Mouse (Mus musculus): ENCODE data around the gene Olfr1043. TPM values are rescaled to one million over a fixed set of nuclear protein-coding genes. Genes with fewer than 3 reads are reported as not detected.
"Not testable (repeated sequence)": the region's sequence is repeated elsewhere in the genome, so short reads cannot be mapped to it uniquely, and the experiment has no call there.

The Olfr1043 gene
- polyA plus RNA-seq (2015; fragmentation: Nextera tagmentation; extraction: Ambion mirVana): not detected in 2 replicates

GRCm38 (mm10) chr2:86167422-86167821 lies at the start of gene Olfr1043:
Olfr1043 (minus strand) TSS chr2:86167522.
- no peak within 1 kb of the TSS for H3K4me3 ChIP-seq
- H3K9ac ChIP-seq: no peak within 1 kb of the TSS
- H3K9me3 ChIP-seq: no peaks in the 10 kb centered on the region
- no peak within 1 kb of the TSS for H3K27ac ChIP-seq
- 87% methylated on average over 2 of the region's 2 CpGs for WGBS
- no peaks in the 10 kb centered on the region for H3K36me3 ChIP-seq (replicated peaks)
- no peaks in the 10 kb centered on the region for H3K27me3 ChIP-seq (replicated peaks)
- H3K4me1 ChIP-seq: no peaks in the 10 kb centered on the region
- no peak within 1 kb of the TSS for H3K4me2 ChIP-seq
- ATAC-seq (replicated peaks): no peak

- H3K9me3 ChIP-seq: no peaks in the 10 kb centered on the region
- no peak within 1 kb of the TSS for H3K4me3 ChIP-seq
- H3K4me2 ChIP-seq: no peak within 1 kb of the TSS
- ATAC-seq (replicated peaks): no peak
- no peak within 1 kb of the TSS for H3K27ac ChIP-seq
- H3K9ac ChIP-seq: no peak within 1 kb of the TSS
- no peaks in the 10 kb centered on the region for H3K27me3 ChIP-seq (replicated peaks)
- H3K4me1 ChIP-seq: no peaks in the 10 kb centered on the region
- no peaks in the 10 kb centered on the region for H3K36me3 ChIP-seq (replicated peaks)
These were observed 35.6 kb upstream of the Olfr1043 start, which contains the start of gene Olfr1045 for GRCm38 (mm10) chr2:86202909-86203308. Olfr1045 (minus strand) TSS chr2:86203009.

- Histone ChIP-seq H3K4me1 (no peaks in the 10 kb centered on the region), H3K27me3 (replicated peaks) (no peaks in the 10 kb centered on the region), H3K27ac (no peak overlapping the region), H3K9ac (no peak overlapping the region), H3K9me3 (no peaks in the 10 kb centered on the region), H3K4me3 (no peak overlapping the region), H3K36me3 (replicated peaks) (no peaks in the 10 kb centered on the region), H3K4me2 (no peak overlapping the region)
- WGBS: 50% methylated on average over 1 of the region's 1 CpGs
- ATAC-seq (replicated peaks): no peak
These were observed 28.5 kb upstream of the Olfr1043 start for GRCm38 (mm10) chr2:86195863-86196262.

- Histone ChIP-seq H3K4me2 (no peak within 1 kb of the TSS), H3K36me3 (replicated peaks) (no peaks in the 10 kb centered on the region), H3K27me3 (replicated peaks) (no peaks in the 10 kb centered on the region), H3K27ac (no peak within 1 kb of the TSS), H3K9me3 (no peaks in the 10 kb centered on the region), H3K4me1 (no peaks in the 10 kb centered on the region), H3K9ac (no peak within 1 kb of the TSS), H3K4me3 (no peak within 1 kb of the TSS)
- ATAC-seq (replicated peaks): no peak
These were observed 18.3 kb upstream of the Olfr1043 start, which contains the start of gene Olfr52 for GRCm38 (mm10) chr2:86185583-86185982. Olfr52 (minus strand) TSS chr2:86185683.

- Histone ChIP-seq H3K27me3 (replicated peaks) (no peaks in the 10 kb centered on the region), H3K27ac (no peak overlapping the region), H3K4me3 (no peak overlapping the region), H3K4me1 (no peaks in the 10 kb centered on the region), H3K9ac (no peak overlapping the region), H3K4me2 (no peak overlapping the region), H3K36me3 (replicated peaks) (no peaks in the 10 kb centered on the region), H3K9me3 (no peaks in the 10 kb centered on the region)
- 80% methylated on average over 3 of the region's 3 CpGs for WGBS
- no peak for ATAC-seq (replicated peaks)
These were observed 12.6 kb upstream of the Olfr1043 start for GRCm38 (mm10) chr2:86179950-86180349.

DNA sequence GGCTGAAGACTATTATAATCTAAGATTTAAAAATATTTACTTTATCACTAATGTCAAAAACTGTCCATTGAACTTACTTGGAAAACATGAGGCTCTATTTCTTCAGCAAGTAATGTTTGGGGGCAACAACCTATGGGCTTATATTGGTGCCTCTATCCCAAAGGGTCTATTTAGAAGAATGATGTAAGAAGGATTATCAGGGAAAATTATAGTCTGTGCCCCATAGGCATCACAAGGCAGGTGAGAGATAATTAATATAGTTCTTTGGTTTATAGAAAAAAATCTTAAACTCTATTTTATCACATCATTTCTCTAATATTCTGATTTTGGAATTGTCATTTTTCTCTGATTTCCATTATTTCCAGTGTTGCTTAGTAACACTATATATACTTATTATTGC lies 10.4 kb upstream of the Olfr1043 start, which contains the start of gene Olfr1044:
Gene Olfr1044, minus strand, starts transcription at position 101 of the 400 bp plus-strand sequence.
- no peak within 1 kb of the TSS for H3K4me3 ChIP-seq
- H3K9me3 ChIP-seq: no peaks in the 10 kb centered on the region
- H3K9ac ChIP-seq: no peak within 1 kb of the TSS
- H3K27me3 ChIP-seq (replicated peaks): no peaks in the 10 kb centered on the region
- no peak within 1 kb of the TSS for H3K27ac ChIP-seq
- no peaks in the 10 kb centered on the region for H3K4me1 ChIP-seq
- no peaks in the 10 kb centered on the region for H3K36me3 ChIP-seq (replicated peaks)
- ATAC-seq (replicated peaks): no peak
- H3K4me2 ChIP-seq: no peak within 1 kb of the TSS

- not testable (repeated sequence) for H3K27me3 ChIP-seq (replicated peaks); H3K27ac ChIP-seq; H3K9ac ChIP-seq; ATAC-seq (replicated peaks); H3K4me1 ChIP-seq; H3K36me3 ChIP-seq (replicated peaks); H3K4me3 ChIP-seq; H3K4me2 ChIP-seq; H3K9me3 ChIP-seq
- WGBS: 98% methylated on average over 7 of the region's 7 CpGs
These were observed 8.1 kb upstream of the Olfr1043 start for GRCm38 (mm10) chr2:86175422-86175821.

DNA sequence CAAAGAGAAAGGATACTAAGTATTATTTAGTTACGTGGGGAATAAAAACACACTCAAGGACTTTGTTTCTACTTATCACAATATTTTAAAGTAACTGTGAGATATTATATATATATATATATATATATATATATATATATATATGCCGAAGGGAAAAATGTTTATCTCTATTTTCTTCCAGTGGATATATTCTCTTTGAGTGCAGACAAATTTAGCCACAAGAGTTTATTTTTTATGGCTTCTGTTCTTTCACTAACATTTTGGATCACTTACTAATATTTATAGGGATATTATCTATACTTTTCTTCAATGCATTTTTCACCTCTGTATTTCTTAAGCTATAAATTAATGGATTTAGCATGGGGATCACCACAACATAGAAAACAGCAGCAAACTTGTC lies 5.6 kb downstream of the Olfr1043 start, which contains the start of gene Olfr1042:
Gene Olfr1042, minus strand, starts transcription at position 101 of the 400 bp plus-strand sequence.
- ATAC-seq (replicated peaks): no peak
- Histone ChIP-seq H3K36me3 (replicated peaks) (no peaks in the 10 kb centered on the region), H3K27ac (no peak within 1 kb of the TSS), H3K9me3 (no peaks in the 10 kb centered on the region), H3K4me2 (no peak within 1 kb of the TSS), H3K4me1 (no peaks in the 10 kb centered on the region), H3K9ac (no peak within 1 kb of the TSS), H3K27me3 (replicated peaks) (no peaks in the 10 kb centered on the region), H3K4me3 (no peak within 1 kb of the TSS)
- WGBS: 83% methylated on average over 2 of the region's 2 CpGs

DNA sequence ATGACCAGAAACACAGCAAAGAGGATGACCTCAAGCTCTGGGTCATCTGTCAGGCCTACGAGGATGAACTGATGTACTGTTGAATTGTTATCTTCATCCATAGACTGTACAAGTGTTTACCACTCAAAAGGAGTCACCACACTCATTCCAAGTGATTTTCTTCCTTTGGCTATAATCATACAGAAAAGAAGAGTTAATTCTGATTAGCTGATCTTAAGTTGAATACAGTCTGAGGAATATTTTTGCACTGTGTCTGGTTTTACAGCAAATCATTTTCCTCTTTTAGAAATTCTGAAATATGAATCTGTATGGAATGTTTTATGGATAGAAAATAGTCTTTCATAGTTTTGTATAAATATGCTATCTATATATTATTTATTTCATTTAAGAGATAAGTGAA lies 20.7 kb downstream of the Olfr1043 start, which contains the start of gene Olfr1040:
Gene Olfr1040, minus strand, starts transcription at position 101 of the 400 bp plus-strand sequence.
- 76% methylated on average over 1 of the region's 1 CpGs for WGBS

DNA sequence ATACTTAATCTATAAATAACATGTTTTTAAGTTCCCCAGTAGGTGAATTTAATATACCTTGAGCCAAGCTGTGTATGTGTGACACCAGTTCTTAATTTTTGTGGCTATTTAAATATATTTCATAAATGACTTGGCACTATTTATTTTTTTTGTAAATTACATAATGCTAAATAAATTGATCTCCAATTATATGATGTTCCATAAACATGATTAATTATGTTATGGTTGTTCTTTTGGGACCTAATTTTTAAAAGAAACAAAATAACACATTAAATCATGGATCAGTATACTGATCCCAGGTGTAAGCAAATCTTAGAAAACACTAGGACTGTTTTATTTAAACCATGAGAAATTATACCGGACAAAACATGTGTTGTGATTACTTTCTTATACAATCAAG lies 31.5 kb downstream of the Olfr1043 start, which contains the start of gene Olfr1039:
Gene Olfr1039, minus strand, starts transcription at position 101 of the 400 bp plus-strand sequence.
- H3K4me3 ChIP-seq: no peak within 1 kb of the TSS
- H3K27me3 ChIP-seq (replicated peaks): no peaks in the 10 kb centered on the region
- H3K9ac ChIP-seq: no peak within 1 kb of the TSS
- H3K36me3 ChIP-seq (replicated peaks): no peaks in the 10 kb centered on the region
- H3K4me1 ChIP-seq: no peaks in the 10 kb centered on the region
- H3K4me2 ChIP-seq: no peak within 1 kb of the TSS
- H3K9me3 ChIP-seq: no peaks in the 10 kb centered on the region
- ATAC-seq (replicated peaks): no peak
- 90% methylated on average over 1 of the region's 1 CpGs for WGBS
- H3K27ac ChIP-seq: no peak within 1 kb of the TSS

More for the DNA sequence above, 20.7 kb downstream of the Olfr1043 start, which contains the start of gene Olfr1040:
- H3K27ac ChIP-seq: no peak within 1 kb of the TSS
- H3K36me3 ChIP-seq (replicated peaks): no peaks in the 10 kb centered on the region
- H3K9ac ChIP-seq: no peak within 1 kb of the TSS
- ATAC-seq (replicated peaks): no peak
- H3K4me1 ChIP-seq: no peaks in the 10 kb centered on the region
- H3K4me2 ChIP-seq: no peak within 1 kb of the TSS
- no peaks in the 10 kb centered on the region for H3K27me3 ChIP-seq (replicated peaks)
- no peaks in the 10 kb centered on the region for H3K9me3 ChIP-seq
- H3K4me3 ChIP-seq: no peak within 1 kb of the TSS

Other genes starting within 250 kb of the Olfr1043 start
- not detected in 2 replicates for gene Olfr1026, start 246.0 kb downstream of the Olfr1043 start, polyA plus RNA-seq (2015; fragmentation: Nextera tagmentation; extraction: Ambion mirVana)
- not detected in 2 replicates for gene Olfr1028, start 217.1 kb downstream of the Olfr1043 start, polyA plus RNA-seq (2015; fragmentation: Nextera tagmentation; extraction: Ambion mirVana)
- not detected in 2 replicates for gene Olfr1029, start 193.6 kb downstream of the Olfr1043 start, polyA plus RNA-seq (2015; fragmentation: Nextera tagmentation; extraction: Ambion mirVana)
- gene Olfr1030, start 188.2 kb downstream of the Olfr1043 start, polyA plus RNA-seq (2015; fragmentation: Nextera tagmentation; extraction: Ambion mirVana): not detected in 2 replicates
- gene Olfr1031, start 177.2 kb downstream of the Olfr1043 start, polyA plus RNA-seq (2015; fragmentation: Nextera tagmentation; extraction: Ambion mirVana): not detected in 2 replicates
- not detected in 2 replicates for gene Olfr1032, start 162.0 kb downstream of the Olfr1043 start, polyA plus RNA-seq (2015; fragmentation: Nextera tagmentation; extraction: Ambion mirVana)
- gene Olfr1033, start 146.9 kb downstream of the Olfr1043 start, polyA plus RNA-seq (2015; fragmentation: Nextera tagmentation; extraction: Ambion mirVana): not detected in 2 replicates
- gene Olfr1034, start 121.7 kb downstream of the Olfr1043 start, polyA plus RNA-seq (2015; fragmentation: Nextera tagmentation; extraction: Ambion mirVana): not detected in 2 replicates
- not detected in 2 replicates for gene Olfr1036, start 93.5 kb downstream of the Olfr1043 start, polyA plus RNA-seq (2015; fragmentation: Nextera tagmentation; extraction: Ambion mirVana)
- gene Olfr1037, start 80.1 kb downstream of the Olfr1043 start, polyA plus RNA-seq (2015; fragmentation: Nextera tagmentation; extraction: Ambion mirVana): not detected in 2 replicates
- not detected in 2 replicates for gene Olfr1039, start 31.6 kb downstream of the Olfr1043 start, polyA plus RNA-seq (2015; fragmentation: Nextera tagmentation; extraction: Ambion mirVana)
- gene Olfr1040, start 20.8 kb downstream of the Olfr1043 start, polyA plus RNA-seq (2015; fragmentation: Nextera tagmentation; extraction: Ambion mirVana): not detected in 2 replicates
- gene Olfr1042, start 5.7 kb downstream of the Olfr1043 start, polyA plus RNA-seq (2015; fragmentation: Nextera tagmentation; extraction: Ambion mirVana): not detected in 2 replicates
- not detected in 2 replicates for gene Olfr1044, start 10.3 kb upstream of the Olfr1043 start, polyA plus RNA-seq (2015; fragmentation: Nextera tagmentation; extraction: Ambion mirVana)
- not detected in 2 replicates for gene Olfr52, start 18.2 kb upstream of the Olfr1043 start, polyA plus RNA-seq (2015; fragmentation: Nextera tagmentation; extraction: Ambion mirVana)
- not detected in 2 replicates for gene Olfr1045, start 35.5 kb upstream of the Olfr1043 start, polyA plus RNA-seq (2015; fragmentation: Nextera tagmentation; extraction: Ambion mirVana)
- gene Olfr1046, start 51.8 kb upstream of the Olfr1043 start, polyA plus RNA-seq (2015; fragmentation: Nextera tagmentation; extraction: Ambion mirVana): not detected in 2 replicates
- not detected in 2 replicates for gene Olfr1047, start 63.9 kb upstream of the Olfr1043 start, polyA plus RNA-seq (2015; fragmentation: Nextera tagmentation; extraction: Ambion mirVana)
- not detected in 2 replicates for gene Olfr1048, start 72.8 kb upstream of the Olfr1043 start, polyA plus RNA-seq (2015; fragmentation: Nextera tagmentation; extraction: Ambion mirVana)
- gene Olfr1049, start 90.8 kb upstream of the Olfr1043 start, polyA plus RNA-seq (2015; fragmentation: Nextera tagmentation; extraction: Ambion mirVana): not detected in 2 replicates
- not detected in 2 replicates for gene Olfr1051, start 111.6 kb upstream of the Olfr1043 start, polyA plus RNA-seq (2015; fragmentation: Nextera tagmentation; extraction: Ambion mirVana)
- gene Olfr1052, start 124.9 kb upstream of the Olfr1043 start, polyA plus RNA-seq (2015; fragmentation: Nextera tagmentation; extraction: Ambion mirVana): not detected in 2 replicates
- gene Olfr1053, start 147.8 kb upstream of the Olfr1043 start, polyA plus RNA-seq (2015; fragmentation: Nextera tagmentation; extraction: Ambion mirVana): not detected in 2 replicates
- gene Olfr1054, start 167.9 kb upstream of the Olfr1043 start, polyA plus RNA-seq (2015; fragmentation: Nextera tagmentation; extraction: Ambion mirVana): not detected in 2 replicates
- gene Olfr1055, start 182.8 kb upstream of the Olfr1043 start, polyA plus RNA-seq (2015; fragmentation: Nextera tagmentation; extraction: Ambion mirVana): not detected in 2 replicates
- not detected in 2 replicates for gene Olfr1056, start 194.9 kb upstream of the Olfr1043 start, polyA plus RNA-seq (2015; fragmentation: Nextera tagmentation; extraction: Ambion mirVana)
- not detected in 2 replicates for gene Olfr1057, start 210.9 kb upstream of the Olfr1043 start, polyA plus RNA-seq (2015; fragmentation: Nextera tagmentation; extraction: Ambion mirVana)
- gene Olfr1058, start 221.0 kb upstream of the Olfr1043 start, polyA plus RNA-seq (2015; fragmentation: Nextera tagmentation; extraction: Ambion mirVana): not detected in 2 replicates
- not detected in 2 replicates for gene Olfr1061, start 246.5 kb upstream of the Olfr1043 start, polyA plus RNA-seq (2015; fragmentation: Nextera tagmentation; extraction: Ambion mirVana)

Measured in midbrain, embryonic 15.5 days (tissue).